Comparison of ENCODE assay signal across 8 mouse cellular contexts in genomic region chr17:28515431-28516341, GRCm38 (mm10). TPM values are rescaled to one million over a fixed set of nuclear protein-coding genes. Genes with fewer than 3 reads are reported as not detected.
DNase-seq lines count a peak whose midpoint lies in the region; ATAC-seq lines count a peak whose summit lies in the region.

No protein-coding gene starts in this region.

- peaks cover 59% of the 10 kb centered on the region for H3K4me1 ChIP-seq in intestine, embryonic 16.5 days (ENCODE audit: control insufficient read depth, insufficient read depth, low read length)
- peaks cover 23% of the 10 kb centered on the region for H3K4me1 ChIP-seq in midbrain, embryonic 11.5 days (ENCODE audit: control insufficient read depth, insufficient read depth, low read length)

- H3K4me3 ChIP-seq in intestine, embryonic 16.5 days (ENCODE audit: low read length): no peak overlapping the region
- no peak overlapping the region for H3K4me3 ChIP-seq in midbrain, embryonic 11.5 days (ENCODE audit: low read depth, low read length)

- ATAC-seq in intestine, embryonic 16.5 days: peak; percentile 17
- ATAC-seq in midbrain, embryonic 11.5 days (ENCODE audit: low FRiP score): no peak

- H3K27ac ChIP-seq in intestine, embryonic 16.5 days (ENCODE audit: low read length): 0 out of 2 replicates have a peak overlapping the region, but pooled peaks have one; percentile 28
- H3K27ac ChIP-seq in midbrain, embryonic 11.5 days (ENCODE audit: low read depth, low read length): no peak overlapping the region

- intact Hi-C loops in heart, postnatal 10 days (cut with DNase I): no loop called here

- H3K36me3 ChIP-seq in intestine, embryonic 16.5 days (ENCODE audit: control insufficient read depth, insufficient read depth, low read length): no peaks in the 10 kb centered on the region
- no peaks in the 10 kb centered on the region for H3K36me3 ChIP-seq in midbrain, embryonic 11.5 days (ENCODE audit: control insufficient read depth, insufficient read depth, low read length)

- peak overlapping the region; percentile 40; the same call in 1 of the 2 replicates for H3K9ac ChIP-seq in intestine, embryonic 16.5 days (ENCODE audit: low read depth, low read length)
- no peak overlapping the region for H3K9ac ChIP-seq in midbrain, embryonic 11.5 days (ENCODE audit: low read length)

- no peak overlapping the region for H3K4me2 ChIP-seq in intestine, embryonic 16.5 days (ENCODE audit: low read depth, low read length)
- no peak overlapping the region for H3K4me2 ChIP-seq in midbrain, embryonic 11.5 days

- whole genome bisulfite sequencing in intestine, embryonic 16.5 days: 50% methylated on average over 10 of the region's 10 CpGs
- 72% methylated on average over 10 of the region's 10 CpGs for WGBS in midbrain, embryonic 11.5 days

- DNase-seq in heart, adult 8-10 months (ENCODE audit: low spot score): peak; percentile 73
- DNase-seq in heart, postnatal 10 days: no peak
- DNase-seq in NIH3T3 (ENCODE audit: low read depth): peak; percentile 27
- DNase-seq in spleen, postnatal 36 days (ENCODE audit: low spot score in 2 of 2): peak; percentile 43 to 63
- no peak for DNase-seq in right cerebral cortex, postnatal 25 days
- DNase-seq in midbrain, embryonic 11.5 days (ENCODE audit: low spot score, missing footprints): no peak
- DNase-seq in embryo, embryonic 10 days (ENCODE audit: low spot score): no peak

- no peaks in the 10 kb centered on the region for H3K9me3 ChIP-seq in intestine, embryonic 16.5 days (ENCODE audit: control insufficient read depth, low read length)
- H3K9me3 ChIP-seq in midbrain, embryonic 11.5 days (ENCODE audit: control insufficient read depth, low read length): no peaks in the 10 kb centered on the region

- H3K27me3 ChIP-seq in intestine, embryonic 16.5 days (replicated peaks; ENCODE audit: control insufficient read depth, insufficient read depth, low read length): no peaks in the 10 kb centered on the region
- peaks cover 20% of the 10 kb centered on the region for H3K27me3 ChIP-seq in midbrain, embryonic 11.5 days (ENCODE audit: control insufficient read depth, insufficient read depth, low read length)

RNA-seq across cellular contexts. Expression of gene Fkbp5, which starts 1.6 kb away (rescaled TPM):
- 10 to 100 TPM; 31.0 to 46.7 (median 38.3) TPM for total RNA-seq in heart, adult 8-10 months (2022)
- 10 to 100 TPM in 1 of 2 experiments, 1 to 10 TPM in 1; 9.8 to 52.9 TPM for total RNA-seq in heart, postnatal 10 days (2021)
- polyA plus RNA-seq in intestine, embryonic 16.5 days (2015; fragmentation: Nextera tagmentation; extraction: Ambion mirVana): 22.0 and 27.3 TPM in 2 replicates
- polyA plus RNA-seq in midbrain, embryonic 11.5 days (2014; fragmentation: Nextera tagmentation; extraction: Ambion mirVana): 9.8 and 10.9 TPM in 2 replicates

RNA-seq across cellular contexts. Expression of gene Armc12, which starts 14.9 kb away (rescaled TPM):
- not detected for total RNA-seq in heart, adult 8-10 months (2022)
- total RNA-seq in heart, postnatal 10 days (2021): not detected
- not detected in 2 replicates for polyA plus RNA-seq in intestine, embryonic 16.5 days (2015; fragmentation: Nextera tagmentation; extraction: Ambion mirVana)
- not detected in 2 replicates for polyA plus RNA-seq in midbrain, embryonic 11.5 days (2014; fragmentation: Nextera tagmentation; extraction: Ambion mirVana)

RNA-seq across cellular contexts. Expression of gene Clpsl2, which starts 33.5 kb away (rescaled TPM):
- total RNA-seq in heart, adult 8-10 months (2022): not detected
- total RNA-seq in heart, postnatal 10 days (2021): not detected
- polyA plus RNA-seq in intestine, embryonic 16.5 days (2015; fragmentation: Nextera tagmentation; extraction: Ambion mirVana): not detected in 2 replicates
- polyA plus RNA-seq in midbrain, embryonic 11.5 days (2014; fragmentation: Nextera tagmentation; extraction: Ambion mirVana): not detected in 2 replicates

RNA-seq across cellular contexts. Expression of gene Clps, which starts 44.9 kb away (rescaled TPM):
- total RNA-seq in heart, adult 8-10 months (2022): not detected
- total RNA-seq in heart, postnatal 10 days (2021): not detected
- 1,810 and 2,508 TPM in 2 replicates for polyA plus RNA-seq in intestine, embryonic 16.5 days (2015; fragmentation: Nextera tagmentation; extraction: Ambion mirVana)
- polyA plus RNA-seq in midbrain, embryonic 11.5 days (2014; fragmentation: Nextera tagmentation; extraction: Ambion mirVana): not detected in 2 replicates

RNA-seq across cellular contexts. Expression of gene Lhfpl5, which starts 59.8 kb away (rescaled TPM):
- not detected for total RNA-seq in heart, adult 8-10 months (2022)
- total RNA-seq in heart, postnatal 10 days (2021): not detected
- polyA plus RNA-seq in intestine, embryonic 16.5 days (2015; fragmentation: Nextera tagmentation; extraction: Ambion mirVana): 0.92 and 1.0 TPM in 2 replicates
- 1.4 and 2.0 TPM in 2 replicates for polyA plus RNA-seq in midbrain, embryonic 11.5 days (2014; fragmentation: Nextera tagmentation; extraction: Ambion mirVana)

Comparison
In these comparisons a context has a peak if more than half of its experiments do, and no peak if none do; other contexts are left out.
1. DNase-seq: peak in heart, adult 8-10 months (single experiment), NIH3T3 (single experiment) and spleen, postnatal 36 days (2 of 2); none in heart, postnatal 10 days (0 of 2), right cerebral cortex, postnatal 25 days (single experiment), midbrain, embryonic 11.5 days (single experiment) and embryo, embryonic 10 days (single experiment).